Mouse (Mus musculus) ES-CJ7 (cell line): ENCODE data around the gene Mios.

Experiments used
- DNase-seq: peaks from one replicate; pipeline ENCODE4 v3.0.0; 2011; ENCODE audit warnings: low read depth, low spot score

Mios gene

DNA sequence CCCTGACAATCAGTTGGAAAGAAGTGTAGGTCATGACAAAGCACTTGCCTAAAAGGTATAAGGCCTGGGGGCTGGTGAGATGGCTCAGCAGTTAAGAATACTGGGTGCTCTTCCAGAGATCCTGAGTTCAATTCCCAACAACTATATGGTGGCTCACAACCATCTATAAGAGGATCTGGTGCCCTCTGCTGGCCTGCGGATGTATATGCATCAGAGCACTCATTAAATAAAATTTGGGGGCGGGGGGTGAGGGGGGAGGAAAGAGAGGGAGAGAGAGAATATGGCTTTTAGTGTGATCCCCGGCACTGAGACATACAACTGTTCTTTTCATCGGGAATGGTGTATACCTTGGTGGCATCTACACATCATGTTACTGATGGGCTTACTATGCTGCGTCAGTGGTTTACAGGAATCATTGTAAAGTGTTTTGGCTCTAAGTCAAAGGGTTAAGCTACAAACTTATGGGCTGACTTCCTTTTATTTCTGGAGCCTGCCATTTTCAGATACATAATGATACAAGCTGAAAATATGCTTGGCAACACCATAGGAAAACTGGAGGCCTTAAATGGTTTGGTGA is 69.5 kb downstream of the Mios start:
- DNase-seq, result peak; percentile 15

DNA sequence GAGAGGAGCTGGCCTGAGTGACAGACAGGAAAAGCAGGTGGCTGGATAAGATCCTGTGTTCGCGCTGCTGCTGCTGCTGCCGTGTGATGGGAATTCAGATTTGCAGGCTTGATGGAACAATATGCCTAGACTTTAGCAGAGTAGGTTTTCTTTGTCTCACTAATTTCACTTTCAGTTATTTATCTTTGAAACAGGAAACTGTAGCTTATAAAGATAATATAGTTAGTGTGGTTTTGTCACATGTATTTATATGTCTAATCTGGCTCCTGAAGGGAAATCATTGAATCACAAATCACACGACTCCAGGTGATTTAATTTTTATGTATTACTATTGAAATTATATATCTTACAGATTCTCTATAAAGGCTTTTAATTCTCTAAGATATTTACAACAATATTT is 74.2 kb downstream of the Mios start:
- no peak for DNase-seq

DNA sequence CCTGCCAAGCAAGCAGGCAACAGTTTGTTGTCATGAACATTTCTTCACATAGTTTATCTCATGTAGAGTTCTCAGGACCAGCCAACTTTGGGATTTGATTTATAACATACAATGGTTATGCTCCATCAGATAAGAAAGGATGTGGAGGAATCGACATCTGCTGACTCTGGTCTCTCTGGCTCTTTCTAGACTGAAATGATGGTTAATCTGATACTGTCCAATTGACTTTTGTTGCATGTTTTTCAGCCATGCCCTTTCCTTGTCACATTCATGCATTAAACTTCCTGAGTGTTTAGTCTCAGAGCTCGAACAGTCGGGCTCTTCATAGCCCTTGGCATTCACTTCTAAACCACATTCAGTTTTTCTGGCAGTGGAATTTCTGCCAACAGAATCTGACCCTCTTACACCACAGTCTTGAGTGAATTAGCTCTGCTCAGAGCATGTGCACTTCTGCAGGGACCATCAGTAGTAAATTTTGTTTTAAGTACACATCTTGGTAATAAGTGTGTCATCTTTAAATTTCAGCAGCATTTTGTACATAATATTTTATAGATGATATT is 76.5 kb downstream of the Mios start:
- no peak for DNase-seq
